Mouse (Mus musculus): Measurements from ENCODE around the gene Tmem98. TPM values are rescaled to one million over a fixed set of nuclear protein-coding genes. Genes with fewer than 3 reads are reported as not detected.

Tmem98 gene
- polyA plus RNA-seq, 1 experiment from 2014 or later, result 30.1 TPM

DNA sequence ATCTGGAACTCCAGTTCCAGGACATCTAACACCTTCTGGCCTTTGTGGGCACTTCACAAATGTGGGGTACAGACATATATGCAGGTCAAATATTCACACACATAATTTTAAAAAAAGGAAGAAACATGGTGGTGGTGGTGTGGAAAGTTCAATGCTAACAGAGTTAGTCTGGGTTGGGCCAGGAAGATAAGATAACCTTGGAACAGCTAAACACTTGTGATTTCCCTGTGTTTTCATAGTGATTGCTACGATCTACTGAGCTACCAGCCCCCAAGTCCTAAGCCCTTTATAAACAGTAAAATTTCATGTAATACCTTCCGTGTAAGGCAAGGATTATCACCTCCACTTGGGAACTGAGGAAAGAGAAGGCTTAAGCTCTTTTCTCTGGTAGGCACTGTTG is 46.9 kb downstream of the Tmem98 start:
- Histone ChIP-seq H3K4me2 (ENCODE audit: low read length) (no peak overlapping the region), H3K4me1 (replicated peaks; ENCODE audit: control insufficient read depth, insufficient read depth, low read length) (0 out of 2 replicates have a peak, but pooled peaks cover 3% of the 10 kb centered on the region), H3K9me3 (ENCODE audit: control insufficient read depth, low read length) (no peaks in the 10 kb centered on the region), H3K36me3 (ENCODE audit: control insufficient read depth, insufficient read depth) (no peaks in the 10 kb centered on the region), H3K27ac (ENCODE audit: low read length) (no peak overlapping the region), H3K27me3 (replicated peaks; ENCODE audit: control insufficient read depth, insufficient read depth, low read length) (no peaks in the 10 kb centered on the region), H3K9ac (replicated peaks; ENCODE audit: low read depth, low read length) (no peak overlapping the region), H3K4me3 (replicated peaks; ENCODE audit: low read length) (no peak overlapping the region)
- 91% methylated on average over 2 of the region's 2 CpGs for WGBS
- no peak for ATAC-seq

DNA sequence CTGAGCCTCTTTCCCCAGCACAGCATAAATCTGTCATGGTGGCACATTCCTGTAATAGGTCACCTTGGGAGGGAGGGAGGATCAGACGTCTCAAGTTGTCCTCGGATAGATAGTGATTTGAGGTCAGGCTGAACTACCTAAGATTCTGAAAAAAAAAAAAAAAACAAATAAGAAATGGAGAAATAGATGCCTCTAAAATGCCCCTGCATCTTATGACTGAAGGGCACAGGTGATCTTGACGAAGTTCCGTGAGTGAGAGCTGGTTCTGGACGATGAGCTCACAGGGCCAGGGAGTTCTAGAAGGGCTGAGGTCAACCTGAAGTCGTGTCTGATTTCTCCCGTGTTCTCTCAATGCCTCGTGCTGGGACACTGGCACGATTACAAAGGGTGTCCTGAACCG is 48.1 kb downstream of the Tmem98 start, which contains the start of gene Spaca3:
Gene Spaca3, plus strand, starts transcription at position 301 of the 400 bp plus-strand sequence.
- Histone ChIP-seq H3K4me1 (replicated peaks; ENCODE audit: control insufficient read depth, insufficient read depth, low read length) (no peaks in the 10 kb centered on the region), H3K36me3 (ENCODE audit: control insufficient read depth, insufficient read depth) (no peaks in the 10 kb centered on the region), H3K4me3 (replicated peaks; ENCODE audit: low read length) (no peak within 1 kb of the TSS), H3K27me3 (replicated peaks; ENCODE audit: control insufficient read depth, insufficient read depth, low read length) (no peaks in the 10 kb centered on the region), H3K9me3 (ENCODE audit: control insufficient read depth, low read length) (no peaks in the 10 kb centered on the region), H3K9ac (replicated peaks; ENCODE audit: low read depth, low read length) (no peak within 1 kb of the TSS), H3K4me2 (ENCODE audit: low read length) (no peak within 1 kb of the TSS), H3K27ac (ENCODE audit: low read length) (no peak within 1 kb of the TSS)
- 84% methylated on average over 10 of the region's 10 CpGs for WGBS
- no peak for ATAC-seq

DNA sequence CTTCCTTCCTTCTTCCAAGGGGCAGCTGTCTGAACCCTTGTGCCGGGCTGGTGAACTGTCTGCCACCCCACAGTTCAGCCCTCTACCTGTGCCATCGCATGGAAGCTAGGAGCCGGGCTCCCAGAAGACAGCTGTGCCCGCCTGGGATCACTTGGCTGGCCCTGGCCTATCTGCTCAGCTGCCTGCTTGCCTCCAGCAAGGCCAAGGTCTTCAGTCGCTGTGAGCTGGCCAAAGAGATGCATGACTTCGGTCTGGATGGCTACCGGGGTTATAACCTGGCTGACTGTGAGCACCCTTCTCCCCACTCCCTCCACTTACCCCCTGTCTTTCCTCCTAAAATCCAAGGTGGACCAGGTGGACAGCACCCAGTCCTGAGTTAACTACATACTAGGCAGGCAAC is 53.0 kb downstream of the Tmem98 start:
- Histone ChIP-seq H3K36me3 (ENCODE audit: control insufficient read depth, insufficient read depth) (no peaks in the 10 kb centered on the region), H3K9ac (replicated peaks; ENCODE audit: low read depth, low read length) (no peak overlapping the region), H3K4me1 (replicated peaks; ENCODE audit: control insufficient read depth, insufficient read depth, low read length) (no peaks in the 10 kb centered on the region), H3K27me3 (replicated peaks; ENCODE audit: control insufficient read depth, insufficient read depth, low read length) (no peaks in the 10 kb centered on the region), H3K4me3 (replicated peaks; ENCODE audit: low read length) (no peak overlapping the region), H3K9me3 (ENCODE audit: control insufficient read depth, low read length) (no peaks in the 10 kb centered on the region), H3K4me2 (ENCODE audit: low read length) (no peak overlapping the region), H3K27ac (ENCODE audit: low read length) (no peak overlapping the region)
- 95% methylated on average over 7 of the region's 7 CpGs for WGBS
- ATAC-seq, result no peak

DNA sequence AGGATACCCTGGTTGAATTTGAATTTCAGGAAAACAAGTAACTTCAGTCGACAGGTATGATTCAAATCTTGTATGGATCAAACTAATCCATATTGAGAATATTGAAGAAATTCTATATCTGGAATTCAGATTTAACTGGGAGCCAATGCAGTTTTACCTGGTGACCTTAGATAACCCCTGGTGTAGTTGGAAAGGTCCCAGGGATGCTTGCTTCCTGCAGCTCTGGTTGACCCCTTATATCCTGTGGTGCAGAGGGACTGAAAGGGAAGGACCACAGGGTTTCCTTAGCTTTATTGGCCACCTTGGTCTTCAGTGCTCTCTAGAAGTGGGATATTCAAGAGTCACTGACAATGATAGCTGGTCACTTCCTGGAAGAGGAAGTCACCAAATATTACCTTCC is 58.1 kb downstream of the Tmem98 start:
- 93% methylated on average over 1 of the region's 1 CpGs for WGBS
- Histone ChIP-seq H3K4me2 (ENCODE audit: low read length) (no peak overlapping the region), H3K9ac (replicated peaks; ENCODE audit: low read depth, low read length) (no peak overlapping the region), H3K4me3 (replicated peaks; ENCODE audit: low read length) (no peak overlapping the region), H3K9me3 (ENCODE audit: control insufficient read depth, low read length) (no peaks in the 10 kb centered on the region), H3K4me1 (replicated peaks; ENCODE audit: control insufficient read depth, insufficient read depth, low read length) (no peaks in the 10 kb centered on the region), H3K27ac (ENCODE audit: low read length) (no peak overlapping the region), H3K27me3 (replicated peaks; ENCODE audit: control insufficient read depth, insufficient read depth, low read length) (no peaks in the 10 kb centered on the region), H3K36me3 (ENCODE audit: control insufficient read depth, insufficient read depth) (no peaks in the 10 kb centered on the region)
- ATAC-seq, result no peak

Other genes starting within 250 kb of the Tmem98 start
- gene Myo1d, start 30.1 kb upstream of the Tmem98 start, polyA plus RNA-seq (2015; fragmentation: Nextera tagmentation; extraction: Ambion mirVana), result 1.7 and 2.2 TPM in 2 replicates
- gene Spaca3, start 48.2 kb downstream of the Tmem98 start, polyA plus RNA-seq (2015; fragmentation: Nextera tagmentation; extraction: Ambion mirVana), result not detected in 2 replicates